Mouse (Mus musculus): ENCODE data around the gene Olfml2a. TPM values are rescaled to one million over a fixed set of nuclear protein-coding genes. Genes with fewer than 3 reads are reported as not detected.

The Olfml2a gene
- total and polyA plus RNA-seq, 3 experiments = 0.12 to 0.33 TPM; not detected in 1

GRCm38 (mm10) chr2:38970057-38970456 is 38.3 kb downstream of the Olfml2a start (continued):
- no peak for TF ChIP-seq ELF1 (IDR thresholded peaks at IDR 0.05; ENCODE audit: low read depth, low read length)
- no peak for TF ChIP-seq CHD1 (IDR thresholded peaks at IDR 0.05; ENCODE audit: low read depth, low read length)

- Histone ChIP-seq H3K27me3 (ENCODE audit: control insufficient read depth in 1 of 2, insufficient read depth in 2 of 2, low read length in 2 of 2) (no peaks in the 10 kb centered on the region), H3K9ac (ENCODE audit: control insufficient read depth, low read depth, low read length, poor library complexity, severe bottlenecking) (no peak overlapping the region), H3K27ac (ENCODE audit: control insufficient read depth, low read depth, low read length) (no peak overlapping the region), H3K4me1 (ENCODE audit: control insufficient read depth in 1 of 2, insufficient read depth in 2 of 2, low read length in 2 of 2) (peaks cover 4 to 39% of the 10 kb centered on the region in 2 experiments), H3K36me3 (ENCODE audit: control insufficient read depth in 1 of 2, insufficient read depth in 2 of 2, low read length in 2 of 2) (peaks cover 0 to 16% of the 10 kb centered on the region in 2 experiments; a peak in 2 of 4 replicates), H3K4me3 (ENCODE audit: control insufficient read depth in 1 of 2, insufficient read depth in 1 of 2, low read depth in 2 of 2, low read length in 2 of 2) (no peak overlapping the region), H3K9me3 (replicated peaks; ENCODE audit: insufficient read depth, low read length) (no peaks in the 10 kb centered on the region), H3K79me2 (ENCODE audit: control insufficient read depth, insufficient read depth, low read length, poor library complexity) (no peaks in the 10 kb centered on the region)
- TF ChIP-seq CTCF (IDR thresholded peaks at IDR 0.05 in 2 of 3, conservative IDR thresholded peaks at IDR 0.05 in 1 of 3; ENCODE audit: control insufficient read depth in 1 of 3, insufficient read depth in 1 of 3, low read depth in 2 of 3, low read length in 3 of 3, poor library complexity in 1 of 3, severe bottlenecking in 1 of 3) (peak in 1 of 3 experiments; percentile 7; a peak in 2 of 6 replicates), E2F4 (IDR thresholded peaks at IDR 0.05; ENCODE audit: borderline replicate concordance, low read depth, low read length) (no peak)
- no peak for DNase-seq (ENCODE audit: low read depth, low spot score)
Measured at GRCm38 (mm10) chr2:38973223-38973622, 41.4 kb downstream of the Olfml2a start.

- no peaks in the 10 kb centered on the region for H3K27me3 ChIP-seq (ENCODE audit: control insufficient read depth in 1 of 2, insufficient read depth in 2 of 2, low read length in 2 of 2)
Measured at GRCm38 (mm10) chr2:38973701-38974100, 41.9 kb downstream of the Olfml2a start.

GRCm38 (mm10) chr2:38974171-38974570 is 42.4 kb downstream of the Olfml2a start:
- Histone ChIP-seq H3K27me3 (ENCODE audit: control insufficient read depth in 1 of 2, insufficient read depth in 2 of 2, low read length in 2 of 2) (no peaks in the 10 kb centered on the region), H3K9me3 (replicated peaks; ENCODE audit: insufficient read depth, low read length) (no peaks in the 10 kb centered on the region), H3K27ac (ENCODE audit: control insufficient read depth, low read depth, low read length) (no peak overlapping the region), H3K36me3 (ENCODE audit: control insufficient read depth in 1 of 2, insufficient read depth in 2 of 2, low read length in 2 of 2) (peaks cover 0 to 16% of the 10 kb centered on the region in 2 experiments; a peak in 2 of 4 replicates), H3K4me1 (ENCODE audit: control insufficient read depth in 1 of 2, insufficient read depth in 2 of 2, low read length in 2 of 2) (peaks cover 4 to 39% of the 10 kb centered on the region in 2 experiments), H3K79me2 (ENCODE audit: control insufficient read depth, insufficient read depth, low read length, poor library complexity) (no peaks in the 10 kb centered on the region), H3K9ac (ENCODE audit: control insufficient read depth, low read depth, low read length, poor library complexity, severe bottlenecking) (no peak overlapping the region), H3K4me3 (ENCODE audit: control insufficient read depth in 1 of 2, insufficient read depth in 1 of 2, low read depth in 2 of 2, low read length in 2 of 2) (no peak overlapping the region)
- no peak for DNase-seq (ENCODE audit: low read depth, low spot score)
- TF ChIP-seq MYC (IDR thresholded peaks at IDR 0.05; ENCODE audit: low read depth, low read length) (no peak), SMC3 (IDR thresholded peaks at IDR 0.05; ENCODE audit: low read depth, low read length) (no peak), CTCF (IDR thresholded peaks at IDR 0.05 in 2 of 3, conservative IDR thresholded peaks at IDR 0.05 in 1 of 3; ENCODE audit: control insufficient read depth in 1 of 3, insufficient read depth in 1 of 3, low read depth in 2 of 3, low read length in 3 of 3, poor library complexity in 1 of 3, severe bottlenecking in 1 of 3) (no peak), JUND (IDR thresholded peaks at IDR 0.05; ENCODE audit: low read depth, low read length) (no peak), CHD1 (IDR thresholded peaks at IDR 0.05; ENCODE audit: low read depth, low read length) (no peak), ZMIZ1 (IDR thresholded peaks at IDR 0.05; ENCODE audit: low read depth, low read length) (no peak), UBTF (IDR thresholded peaks at IDR 0.05; ENCODE audit: borderline replicate concordance, insufficient read depth, low read depth, low read length) (no peak), E2F4 (IDR thresholded peaks at IDR 0.05; ENCODE audit: borderline replicate concordance, low read depth, low read length) (no peak), MAZ (IDR thresholded peaks at IDR 0.05; ENCODE audit: low read depth, low read length) (no peak), CHD2 (IDR thresholded peaks at IDR 0.05; ENCODE audit: low read length) (no peak), ZKSCAN1 (IDR thresholded peaks at IDR 0.05; ENCODE audit: low read depth, low read length) (no peak), KAT2A (conservative IDR thresholded peaks at IDR 0.05; ENCODE audit: low read depth, low read length) (no peak), POLR2AphosphoS2 (IDR thresholded peaks at IDR 0.05; ENCODE audit: low read length) (no peak), USF1 (IDR thresholded peaks at IDR 0.05; ENCODE audit: low read depth, low read length) (no peak), HCFC1 (IDR thresholded peaks at IDR 0.05; ENCODE audit: low read depth, low read length) (no peak), TAL1 (IDR thresholded peaks at IDR 0.05; ENCODE audit: low read length) (no peak), POLR2AphosphoS5 (IDR thresholded peaks at IDR 0.05; ENCODE audit: borderline replicate concordance, low read depth, low read length) (no peak)

More at GRCm38 (mm10) chr2:38973701-38974100, 41.9 kb downstream of the Olfml2a start:
- H3K36me3 ChIP-seq (ENCODE audit: control insufficient read depth in 1 of 2, insufficient read depth in 2 of 2, low read length in 2 of 2) = peaks cover 0 to 16% of the 10 kb centered on the region in 2 experiments; a peak in 2 of 4 replicates
- H3K4me3 ChIP-seq (ENCODE audit: control insufficient read depth in 1 of 2, insufficient read depth in 1 of 2, low read depth in 2 of 2, low read length in 2 of 2) = no peak overlapping the region
- H3K27ac ChIP-seq (ENCODE audit: control insufficient read depth, low read depth, low read length) = no peak overlapping the region
- no peak overlapping the region for H3K9ac ChIP-seq (ENCODE audit: control insufficient read depth, low read depth, low read length, poor library complexity, severe bottlenecking)
- no peak for DNase-seq (ENCODE audit: low read depth, low spot score)
- peak; percentile 37; the same call in 1 of the 2 replicates for TF ChIP-seq ETS1 (IDR thresholded peaks at IDR 0.05; ENCODE audit: low read depth, low read length)
- no peak for TF ChIP-seq ELF1 (IDR thresholded peaks at IDR 0.05; ENCODE audit: low read depth, low read length)
- peaks cover 4 to 39% of the 10 kb centered on the region in 2 experiments for H3K4me1 ChIP-seq (ENCODE audit: control insufficient read depth in 1 of 2, insufficient read depth in 2 of 2, low read length in 2 of 2)
- no peaks in the 10 kb centered on the region for H3K79me2 ChIP-seq (ENCODE audit: control insufficient read depth, insufficient read depth, low read length, poor library complexity)
- H3K9me3 ChIP-seq (replicated peaks; ENCODE audit: insufficient read depth, low read length) = no peaks in the 10 kb centered on the region

All from MEL (cell line).